Mouse (Mus musculus) small intestine, adult 2 months (tissue): ENCODE measurements around the gene Vps45.
"Not testable (repeated sequence)": the region's sequence is repeated elsewhere in the genome, so short reads cannot be mapped to it uniquely, and the experiment has no call there.

ENCODE experiments used
- CTCF ChIP-seq: fragments of 200-500 bp; IDR thresholded peaks from 2 replicates; pipeline ENCODE4 v1.5.1; 2012; ENCODE audit warnings: low read depth, mild to moderate bottlenecking, control low read depth, inconsistent platforms, low read length, moderate library complexity, mixed read lengths; ENCODE audit not compliant: insufficient replicate concordance, insufficient read length; ENCODE audit errors: extremely low read depth
- POLR2A ChIP-seq: fragments of 200-500 bp; IDR thresholded peaks from 2 replicates; pipeline ENCODE4 v1.6.1; 2012; ENCODE audit warnings: low read depth, mild to moderate bottlenecking, control low read depth, inconsistent platforms, low read length, moderate library complexity

GRCm38 (mm10) chr3:95951566-95951965, 106.7 kb downstream of the Vps45 start:
- not testable (repeated sequence) for TF ChIP-seq CTCF, POLR2A
